Mouse (Mus musculus): ENCODE results near the gene Itpr1.

The Itpr1 gene

DNA sequence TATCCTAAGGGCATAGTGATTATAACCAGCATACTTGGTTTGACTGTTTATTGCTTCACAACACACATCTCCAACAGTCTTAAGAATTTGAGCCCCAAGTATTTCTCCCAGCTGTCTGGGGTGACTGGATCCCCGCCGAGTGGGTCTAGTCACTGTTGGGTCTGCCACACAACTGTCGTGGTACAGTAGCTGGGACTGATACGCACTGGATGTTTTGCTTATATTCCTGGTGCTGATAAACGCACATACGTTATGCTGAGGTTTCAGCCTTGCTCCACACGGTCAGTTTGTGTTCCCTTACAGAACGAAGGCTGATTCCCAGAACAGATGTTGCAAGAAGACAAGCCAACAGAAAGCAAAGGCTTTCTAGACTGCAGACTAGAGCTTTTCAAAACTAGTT, 180.2 kb downstream of the Itpr1 start:
- no peak for DNase-seq (ENCODE audit: low read depth)

DNA sequence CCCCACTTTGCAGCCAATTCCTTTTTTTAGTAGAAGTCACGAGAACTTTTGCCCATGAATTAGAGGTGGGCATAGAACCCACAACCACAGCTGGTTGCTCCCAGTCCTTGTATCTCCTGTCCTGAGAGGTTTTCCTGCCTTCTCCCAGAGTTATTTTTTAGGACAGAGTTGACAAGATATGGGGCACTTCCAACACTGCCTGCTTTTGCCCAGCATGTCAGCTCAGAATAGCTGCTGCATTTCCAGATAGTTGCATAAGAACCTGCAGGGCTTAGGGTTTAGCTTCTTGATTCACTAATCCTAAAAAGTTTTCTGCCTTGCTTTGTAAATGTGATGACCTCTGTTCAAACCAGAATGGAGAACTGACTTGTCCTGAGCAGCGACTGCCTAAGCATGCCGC, 185.1 kb downstream of the Itpr1 start:
- no peak for DNase-seq (ENCODE audit: low read depth)

DNA sequence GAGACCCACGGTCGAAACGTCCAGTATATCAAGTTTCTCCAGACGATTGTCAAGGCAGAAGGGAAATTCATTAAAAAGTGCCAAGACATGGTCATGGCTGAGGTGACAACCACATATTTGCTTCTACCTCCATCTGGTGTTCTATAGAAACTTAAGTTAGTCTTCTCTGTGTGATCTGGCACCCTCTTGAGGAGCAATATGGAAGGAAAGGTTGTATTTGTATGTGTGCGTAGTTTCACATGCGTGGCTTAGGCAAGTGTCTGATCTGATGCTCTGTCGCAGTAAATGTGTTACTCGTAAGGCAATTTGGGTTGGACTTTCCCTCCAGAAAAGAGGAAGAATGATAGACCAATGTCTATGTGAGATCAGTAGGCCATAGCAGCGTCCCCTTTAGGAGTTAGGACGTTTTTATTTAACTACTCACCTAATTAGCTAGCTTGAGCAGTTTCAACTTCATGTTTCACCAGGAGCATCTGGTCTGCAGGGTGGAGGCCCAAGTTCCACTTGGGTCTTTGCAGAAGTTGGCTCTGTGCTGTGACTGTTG, 188.6 kb downstream of the Itpr1 start:
- peak; percentile 52 for DNase-seq (ENCODE audit: low read depth)

DNA sequence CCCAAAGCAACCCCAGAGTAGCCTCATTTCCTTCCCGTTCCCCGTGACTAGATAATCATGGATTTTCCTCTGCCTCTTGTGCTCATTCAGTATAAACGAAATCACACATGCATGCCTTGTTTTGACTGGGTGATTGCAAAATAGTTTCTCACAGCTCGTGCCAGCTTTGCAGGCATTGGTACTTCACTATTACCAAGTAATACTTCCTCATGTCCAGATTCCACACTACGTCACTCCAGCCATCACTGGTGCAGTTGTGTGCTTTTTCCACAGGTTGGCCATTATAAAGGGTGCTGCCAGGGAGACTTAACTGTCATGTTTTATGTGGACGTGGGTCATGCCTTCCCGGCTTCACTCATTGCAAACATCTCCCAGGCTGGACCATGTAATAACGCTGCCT, 191.8 kb downstream of the Itpr1 start:
- DNase-seq (ENCODE audit: low read depth) = peak; percentile 20

DNA sequence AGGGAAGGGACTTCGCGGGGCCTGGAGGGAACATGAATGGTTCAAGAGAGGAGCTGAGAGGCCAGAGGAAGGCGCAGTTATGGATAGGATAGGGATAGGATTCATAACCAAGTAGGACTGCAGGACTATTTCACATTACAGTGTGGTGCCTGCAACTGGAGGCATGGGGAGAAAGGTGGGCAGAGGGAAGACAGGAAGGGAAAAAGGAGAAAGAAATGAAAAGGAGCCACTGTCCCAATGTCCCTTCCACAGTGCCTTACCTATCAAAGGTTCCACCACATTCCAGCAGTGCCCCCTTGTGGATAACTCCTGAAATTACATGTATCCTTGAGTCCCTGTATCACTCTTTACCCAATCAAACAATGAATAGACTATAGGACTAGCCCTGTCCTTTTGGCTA, 195.2 kb downstream of the Itpr1 start:
- peak; percentile 89 for DNase-seq (ENCODE audit: low read depth)

DNA sequence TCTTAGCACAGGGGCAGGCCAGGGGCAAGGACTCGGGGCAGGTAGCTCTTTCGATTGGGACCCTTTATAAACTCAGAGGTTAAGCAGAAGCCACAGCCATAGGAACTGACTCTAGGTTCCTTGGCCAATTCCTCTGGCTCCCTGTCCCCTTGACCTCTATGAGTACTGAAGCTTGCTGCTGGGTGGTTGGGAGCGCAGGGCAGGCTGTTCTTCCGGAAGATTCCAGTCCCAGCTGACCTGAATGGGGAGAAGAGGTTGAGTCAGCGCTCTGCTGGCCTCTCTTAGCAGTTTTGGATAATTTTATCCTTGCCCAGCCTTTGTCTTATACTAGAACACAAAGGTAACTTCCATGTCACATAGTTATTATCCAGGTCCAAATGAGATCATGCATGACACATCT, 195.8 kb downstream of the Itpr1 start:
- no peak for DNase-seq (ENCODE audit: low read depth)

DNA sequence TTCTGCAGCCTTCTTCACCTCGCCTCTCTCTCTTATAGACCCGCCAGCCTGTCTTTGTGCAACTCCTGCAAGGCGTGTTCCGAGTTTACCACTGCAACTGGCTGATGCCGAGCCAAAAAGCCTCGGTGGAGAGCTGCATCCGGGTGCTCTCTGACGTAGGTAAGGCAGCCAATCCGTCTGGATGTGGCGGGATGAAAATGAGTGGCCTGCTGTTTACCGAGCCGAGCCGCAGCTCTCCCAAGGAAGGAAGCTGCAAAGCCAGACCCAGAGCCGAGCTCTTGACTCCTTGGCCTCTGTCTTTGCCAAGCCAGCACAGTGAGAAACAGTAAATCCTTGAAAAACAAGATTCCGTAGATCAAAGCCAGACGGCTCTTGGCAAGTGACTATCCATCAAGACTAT, 197.9 kb downstream of the Itpr1 start:
- no peak for DNase-seq (ENCODE audit: low read depth)

DNA sequence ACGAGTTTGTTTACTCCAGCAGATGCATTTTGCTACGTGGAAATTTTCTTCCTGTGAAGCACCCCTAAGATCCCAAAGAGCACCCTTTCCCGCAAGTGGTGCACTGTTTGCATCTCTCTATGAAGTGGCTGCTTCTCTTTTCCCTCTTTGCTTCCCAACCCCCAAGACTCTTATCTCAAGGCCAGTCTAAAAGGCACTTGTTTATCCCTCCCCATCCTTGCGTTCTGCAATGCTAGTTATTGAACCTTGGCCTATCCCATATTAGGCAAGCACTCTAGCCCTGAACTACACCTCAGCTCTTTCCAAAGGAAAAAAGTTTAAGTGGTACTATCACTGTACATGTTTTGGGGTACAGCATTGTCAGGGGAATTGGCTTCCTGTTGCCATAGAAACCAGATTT, 198.3 kb downstream of the Itpr1 start:
- no peak for DNase-seq (ENCODE audit: low read depth)

DNA sequence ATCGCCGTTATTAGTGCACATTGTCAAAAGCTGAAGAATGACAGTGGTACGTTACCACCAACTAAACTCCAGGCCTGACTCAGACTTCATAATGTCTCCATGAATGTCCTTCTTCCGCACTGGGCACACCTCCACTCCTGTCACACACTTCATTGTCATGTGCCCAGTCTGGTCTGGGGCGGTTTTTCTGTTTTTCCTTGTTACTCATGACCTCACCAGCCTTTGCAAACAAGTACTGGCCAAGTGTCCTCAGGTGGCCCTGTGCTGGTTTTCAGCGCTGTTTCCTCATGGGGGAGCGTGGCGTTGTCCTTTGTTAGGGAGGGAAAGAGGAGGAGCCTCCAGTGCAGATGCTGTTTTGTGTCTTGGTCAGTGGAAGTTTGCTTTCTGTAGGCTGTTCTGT, 200.1 kb downstream of the Itpr1 start:
- DNase-seq (ENCODE audit: low read depth) = no peak

DNA sequence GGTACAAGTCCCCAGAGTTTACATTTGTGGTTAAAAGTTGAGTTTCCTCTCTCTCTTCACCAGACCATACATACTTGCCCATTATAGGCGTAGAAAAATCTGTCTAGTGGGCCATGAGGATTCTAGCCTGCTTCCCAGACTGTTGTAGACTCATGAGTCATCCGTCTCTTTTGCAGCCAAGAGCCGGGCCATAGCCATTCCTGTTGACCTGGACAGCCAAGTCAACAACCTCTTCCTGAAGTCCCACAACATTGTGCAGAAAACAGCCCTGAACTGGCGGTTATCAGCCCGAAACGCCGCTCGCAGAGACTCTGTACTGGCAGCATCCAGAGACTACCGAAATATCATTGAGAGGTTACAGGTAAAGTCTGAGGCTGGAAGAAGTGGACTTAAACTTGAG, 200.7 kb downstream of the Itpr1 start:
- peak; percentile 36 for DNase-seq (ENCODE audit: low read depth)

DNA sequence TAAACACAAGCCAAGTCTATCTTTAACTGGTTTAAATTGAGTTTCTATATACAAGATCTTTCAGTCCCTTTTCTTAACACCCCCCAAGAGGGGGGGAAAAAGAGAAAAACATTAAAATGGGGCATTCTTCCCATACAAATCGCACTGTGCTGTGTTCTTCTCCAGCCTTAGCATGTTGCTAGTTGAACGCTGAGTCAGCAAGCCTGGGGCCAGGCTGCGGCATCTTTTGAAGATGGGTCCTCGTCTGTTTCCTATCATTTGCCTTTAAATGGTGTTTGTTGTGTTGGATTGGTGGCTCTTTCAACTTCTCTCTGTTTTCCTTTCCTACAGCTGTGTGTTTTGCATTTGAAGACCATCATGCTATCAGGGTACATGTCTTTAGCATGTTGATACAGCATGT, 203.0 kb downstream of the Itpr1 start:
- DNase-seq (ENCODE audit: low read depth) = no peak

DNA sequence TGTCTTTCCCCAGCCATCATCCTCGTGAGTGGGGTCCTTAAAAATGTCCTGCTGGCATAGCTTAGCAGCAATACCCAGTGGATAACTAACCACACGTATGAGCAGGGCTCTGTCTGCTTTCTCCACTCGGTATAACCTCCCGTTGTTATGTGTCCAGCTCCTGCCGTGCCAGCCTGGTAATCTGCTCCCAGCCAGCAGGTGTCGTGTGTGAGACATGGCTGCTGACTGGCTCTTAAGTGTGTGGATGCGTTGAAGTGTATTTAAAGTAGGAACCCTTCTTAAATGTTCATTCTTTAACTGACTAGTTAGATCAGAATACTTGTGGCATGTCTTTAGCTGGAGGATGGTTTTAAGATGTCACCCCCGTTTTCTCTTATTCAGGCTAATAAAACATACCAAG, 204.6 kb downstream of the Itpr1 start:
- DNase-seq (ENCODE audit: low read depth) = peak; percentile 91

DNA sequence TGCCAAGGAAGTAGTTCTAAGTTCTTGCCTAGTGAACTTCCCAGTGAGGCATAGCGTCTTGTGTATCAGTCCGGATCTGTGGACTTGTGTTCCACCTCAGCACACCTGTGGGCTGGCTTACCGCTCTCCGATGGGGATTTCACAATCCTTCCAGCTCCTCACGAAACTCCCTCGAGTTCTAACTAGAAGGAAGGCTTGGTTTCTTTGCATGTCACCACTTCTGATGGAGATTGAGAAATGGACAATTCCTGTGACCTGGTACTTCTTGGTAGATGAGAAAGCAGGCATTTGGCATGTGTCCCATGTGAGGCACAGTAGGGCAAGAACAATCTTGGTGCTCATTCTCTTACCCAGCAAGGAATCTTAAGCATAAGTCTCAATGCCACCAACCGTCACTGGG, 205.3 kb downstream of the Itpr1 start:
- DNase-seq (ENCODE audit: low read depth) = no peak

DNA sequence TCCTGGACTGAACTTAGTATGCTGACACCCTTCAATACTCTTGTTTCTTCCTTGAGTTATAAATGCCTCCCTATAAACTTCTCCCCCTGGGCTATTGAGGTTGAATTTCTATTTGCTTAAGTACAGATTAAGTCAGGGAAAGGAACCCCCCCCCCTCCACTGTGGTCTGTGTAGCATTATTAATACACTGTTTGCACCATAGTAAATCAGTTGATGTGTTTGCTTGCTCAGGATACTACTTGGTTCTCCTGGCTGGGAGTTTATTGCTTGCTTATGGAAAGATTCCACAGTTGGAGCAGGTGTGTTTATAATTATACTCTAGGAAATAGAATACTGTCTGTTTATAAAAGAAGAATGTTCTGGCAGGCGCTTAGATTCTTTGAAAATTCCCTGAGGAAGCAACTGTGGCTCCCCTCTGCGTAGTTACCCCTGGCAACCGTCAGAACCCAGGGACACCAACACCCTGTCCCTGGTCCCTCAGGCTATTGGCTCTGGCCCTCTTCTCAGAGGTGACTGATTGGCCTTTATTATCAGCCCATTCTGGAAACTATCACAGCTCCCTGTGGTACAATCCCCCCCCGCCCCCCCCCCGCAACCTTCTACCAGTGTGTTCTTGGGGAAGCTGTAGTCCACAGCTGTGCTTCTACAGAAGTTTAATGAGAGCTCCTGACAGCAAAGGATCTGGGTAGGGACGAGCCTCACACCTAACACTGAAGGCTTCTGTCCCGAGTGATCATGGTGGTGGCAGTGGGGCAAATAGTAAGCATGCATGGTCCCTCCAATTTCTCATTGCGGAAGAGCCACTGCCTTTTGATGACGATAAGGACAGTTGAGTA, 212.1 kb downstream of the Itpr1 start:
- DNase-seq (ENCODE audit: low read depth) = no peak

DNA sequence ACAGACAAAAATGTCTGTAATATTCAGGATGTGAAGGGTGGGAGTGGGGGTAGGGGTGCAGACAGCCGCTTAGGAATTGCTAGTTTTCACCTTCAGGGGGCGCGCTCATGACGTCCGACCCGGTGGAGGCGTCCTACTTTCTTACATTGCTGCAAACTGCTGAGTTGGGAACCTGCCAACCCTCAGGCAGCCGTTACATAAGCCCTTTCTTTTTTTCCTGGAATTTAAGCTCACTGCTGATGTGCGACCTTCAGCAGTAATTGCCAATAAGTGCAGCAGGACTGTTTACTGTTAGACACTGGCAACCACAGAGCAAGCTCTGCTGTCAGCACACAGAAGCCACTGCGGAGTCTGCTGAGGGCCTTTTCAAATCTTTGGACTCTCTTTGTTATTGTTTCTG, 213.9 kb downstream of the Itpr1 start:
- DNase-seq (ENCODE audit: low read depth) = peak; percentile 97

DNA sequence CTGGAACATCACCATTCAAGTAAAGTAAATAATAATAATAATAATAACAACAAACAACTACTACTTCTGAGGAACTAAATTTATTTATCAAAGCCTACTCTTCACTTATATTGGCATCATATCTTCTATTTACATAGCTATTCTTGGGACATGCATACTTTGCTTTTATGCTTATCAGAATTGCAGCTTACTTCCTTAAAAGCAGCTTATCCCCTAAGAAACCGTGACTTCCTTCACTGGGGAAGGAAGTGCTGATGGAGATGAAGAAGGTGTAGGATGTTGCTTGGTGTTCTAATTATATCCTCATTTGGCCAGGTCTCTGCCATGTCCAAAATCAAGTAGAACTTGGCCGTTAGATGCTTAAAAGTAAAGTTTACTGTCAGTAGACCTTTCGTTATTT, 215.5 kb downstream of the Itpr1 start:
- DNase-seq (ENCODE audit: low read depth) = no peak

DNA sequence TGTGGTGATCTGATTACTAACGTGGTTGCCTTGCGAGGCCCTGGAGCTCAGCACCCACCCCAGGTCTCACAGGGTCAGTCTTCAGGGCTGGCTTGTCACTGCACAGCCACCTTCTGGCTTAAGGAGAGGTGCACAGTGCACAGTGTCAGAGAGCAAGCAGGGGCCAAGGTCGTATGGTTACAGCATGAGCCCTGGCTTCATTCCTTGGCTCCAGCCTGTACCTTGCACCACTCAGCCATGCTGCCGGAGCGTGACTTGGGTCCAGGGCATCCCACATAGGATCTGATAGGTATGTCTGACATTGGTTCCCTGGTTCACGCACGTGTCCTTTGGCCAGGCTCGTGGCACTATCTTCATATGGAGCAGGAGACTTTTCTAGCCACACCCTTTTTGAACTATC, 217.1 kb downstream of the Itpr1 start:
- no peak for DNase-seq (ENCODE audit: low read depth)

DNA sequence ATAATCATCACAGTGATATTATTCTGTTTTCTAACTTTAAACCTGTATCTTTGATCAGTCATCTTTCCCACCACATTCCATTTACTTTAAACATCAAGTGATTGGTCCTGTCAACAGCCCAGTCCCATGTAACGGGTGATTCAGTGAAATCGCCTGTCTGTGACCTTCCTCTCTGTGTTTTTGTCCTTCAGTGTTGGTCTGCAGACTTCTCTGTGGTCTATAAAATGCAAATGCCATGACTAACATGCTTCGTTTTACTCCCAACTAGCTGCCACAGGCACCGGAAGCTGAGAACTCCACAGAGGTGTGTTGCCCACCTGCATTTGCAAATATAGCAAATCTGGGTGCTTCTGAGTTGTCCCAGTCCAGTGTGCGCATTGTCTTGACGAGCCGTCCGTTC, 218.3 kb downstream of the Itpr1 start:
- no peak for DNase-seq (ENCODE audit: low read depth)

DNA sequence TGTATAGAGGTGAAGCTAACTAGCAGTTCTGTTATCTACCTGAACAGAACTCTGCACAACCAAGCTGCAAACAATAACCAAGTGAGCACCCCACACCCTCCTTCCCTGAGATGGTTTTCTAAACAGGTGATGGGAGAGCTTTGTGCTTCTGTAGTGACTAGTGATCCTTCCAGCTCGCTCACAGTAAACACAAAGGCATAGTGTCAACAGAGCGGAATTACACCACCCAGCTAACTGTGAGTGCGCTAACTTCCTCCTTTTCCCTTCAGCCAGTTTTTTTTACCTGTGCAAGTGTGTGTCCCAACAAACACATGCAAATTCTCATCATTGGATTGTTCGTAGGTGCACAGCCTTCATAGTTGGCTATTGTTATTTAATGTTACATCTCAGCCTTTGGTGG, 219.9 kb downstream of the Itpr1 start:
- DNase-seq (ENCODE audit: low read depth) = no peak

DNA sequence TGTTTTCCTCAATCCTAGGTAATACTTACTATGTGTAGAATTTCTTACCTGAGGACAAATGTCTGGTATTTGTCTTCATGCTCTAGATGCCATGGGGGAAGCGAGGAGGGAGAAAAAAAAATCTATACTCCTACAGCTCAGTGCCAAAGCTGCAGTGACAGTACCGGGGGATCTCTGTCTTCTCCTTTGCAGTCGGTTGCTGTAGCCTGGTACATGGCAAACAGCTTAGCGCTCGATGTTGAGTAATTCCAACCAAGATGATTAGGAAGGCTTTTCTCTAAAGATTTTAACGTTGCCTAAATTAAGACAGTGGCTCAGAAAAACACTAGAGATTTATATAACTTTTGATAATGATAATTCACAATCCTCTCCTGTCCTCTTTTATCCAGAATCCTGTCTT, 221.9 kb downstream of the Itpr1 start:
- DNase-seq (ENCODE audit: low read depth) = no peak

DNA sequence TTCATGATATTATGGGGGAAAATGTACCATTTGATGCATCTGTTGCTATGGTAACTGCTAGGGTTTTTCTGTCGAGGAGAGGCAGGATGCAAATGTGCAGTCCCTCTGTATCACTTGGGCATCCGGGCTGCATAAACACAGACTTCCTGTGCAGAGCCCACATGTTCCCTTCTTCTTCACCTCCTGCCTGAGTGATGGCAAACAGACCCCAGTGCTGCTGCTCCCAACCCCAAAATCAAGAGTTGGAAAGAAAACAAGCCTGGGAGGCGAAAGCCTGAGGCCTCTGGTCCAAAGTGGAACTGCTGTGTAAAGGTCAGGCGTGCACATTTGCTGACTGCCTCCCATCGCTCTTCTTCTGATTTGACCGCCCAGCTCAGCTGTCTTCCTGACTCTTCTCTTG, 222.6 kb downstream of the Itpr1 start:
- DNase-seq (ENCODE audit: low read depth) = no peak

DNA sequence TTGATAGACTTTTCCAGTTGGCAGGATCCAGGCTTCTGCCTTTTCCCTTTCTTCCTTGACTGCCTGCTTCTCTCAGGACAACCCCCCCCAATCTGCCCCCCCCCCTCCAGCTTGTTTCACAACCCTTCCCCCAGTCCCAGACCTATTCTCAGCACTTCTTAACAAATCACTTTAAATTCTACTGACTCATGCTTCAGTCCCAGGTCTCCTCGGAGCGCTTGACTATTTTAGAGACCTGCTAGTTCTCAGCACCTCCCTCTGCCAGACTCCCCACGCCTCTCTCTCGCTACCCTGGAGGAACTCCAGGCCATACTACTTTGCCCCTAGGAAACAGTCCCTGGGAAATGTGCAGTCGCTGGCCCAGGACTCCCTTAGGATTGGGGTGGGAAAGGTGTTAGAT, 223.7 kb downstream of the Itpr1 start:
- peak; percentile 80 for DNase-seq (ENCODE audit: low read depth)

DNA sequence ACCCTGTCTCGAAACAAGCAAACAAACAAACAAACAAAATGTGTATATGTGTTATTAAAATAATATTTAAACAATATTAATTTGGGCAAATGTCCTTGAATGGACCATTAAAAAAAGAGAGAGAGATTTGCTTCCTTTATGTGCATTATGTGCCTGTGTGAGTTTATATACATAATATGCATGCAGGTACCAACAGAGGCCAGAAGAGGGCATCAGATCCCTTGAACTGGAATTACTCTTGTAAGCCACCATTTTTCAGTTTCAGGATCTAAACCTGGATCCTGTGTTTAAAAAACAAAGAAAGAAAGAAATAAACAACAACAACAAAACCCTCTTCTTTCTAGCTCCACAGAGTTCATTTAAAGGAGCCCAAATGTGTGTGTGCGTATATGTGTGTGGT, 228.4 kb downstream of the Itpr1 start:
- DNase-seq (ENCODE audit: low read depth) = peak; percentile 50

DNA sequence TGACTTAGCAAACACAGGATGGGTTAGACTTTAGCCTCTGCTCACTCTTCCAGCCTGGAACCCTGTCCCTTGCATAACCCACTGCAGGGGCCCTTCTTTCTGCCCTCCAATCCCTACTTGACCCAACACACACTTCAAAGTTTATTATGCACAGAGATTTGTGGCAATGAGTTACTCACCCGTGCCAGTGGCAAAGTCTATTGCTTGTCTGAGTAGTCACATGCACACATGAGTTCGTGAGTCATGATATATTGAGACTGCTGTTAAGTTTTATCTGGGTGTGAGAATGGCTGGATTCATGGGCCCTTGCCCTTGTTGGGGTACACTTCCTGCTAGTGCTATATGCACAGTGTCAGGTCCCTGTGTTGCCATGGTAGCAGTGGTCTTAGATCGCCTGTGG, 229.4 kb downstream of the Itpr1 start:
- peak; percentile 45 for DNase-seq (ENCODE audit: low read depth)

All from NIH3T3 (cell line).